Mouse (Mus musculus): ENCODE measurements at regions not wholly inside any gene's neighbourhood (a gene's known extent, or its start where the extent isn't known, plus 50 kb on each side); places are given as distances from the start of the nearest gene placed in this dataset.

DNA sequence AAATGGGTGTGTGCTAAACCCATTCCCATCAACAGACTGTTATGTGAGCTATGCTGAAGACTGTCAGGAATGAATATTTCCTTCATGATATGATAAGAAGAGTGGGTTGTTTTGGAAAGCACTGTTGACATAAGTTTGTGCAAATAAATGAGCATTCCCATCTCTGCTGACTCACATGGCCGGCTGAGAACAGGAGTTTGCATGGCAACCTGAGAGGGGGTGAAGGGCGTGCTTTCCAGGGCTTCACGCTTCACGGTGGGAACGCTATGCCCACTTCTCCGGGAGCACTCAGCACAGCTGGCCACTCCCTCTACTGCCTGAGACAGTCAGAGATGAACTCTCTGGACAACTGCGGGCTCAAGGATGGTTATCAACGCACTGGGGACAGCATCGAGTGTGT, 348.9 kb upstream of the Slc24a5 start:
- no peak for DNase-seq (ENCODE audit: low spot score in 2 of 2)

DNA sequence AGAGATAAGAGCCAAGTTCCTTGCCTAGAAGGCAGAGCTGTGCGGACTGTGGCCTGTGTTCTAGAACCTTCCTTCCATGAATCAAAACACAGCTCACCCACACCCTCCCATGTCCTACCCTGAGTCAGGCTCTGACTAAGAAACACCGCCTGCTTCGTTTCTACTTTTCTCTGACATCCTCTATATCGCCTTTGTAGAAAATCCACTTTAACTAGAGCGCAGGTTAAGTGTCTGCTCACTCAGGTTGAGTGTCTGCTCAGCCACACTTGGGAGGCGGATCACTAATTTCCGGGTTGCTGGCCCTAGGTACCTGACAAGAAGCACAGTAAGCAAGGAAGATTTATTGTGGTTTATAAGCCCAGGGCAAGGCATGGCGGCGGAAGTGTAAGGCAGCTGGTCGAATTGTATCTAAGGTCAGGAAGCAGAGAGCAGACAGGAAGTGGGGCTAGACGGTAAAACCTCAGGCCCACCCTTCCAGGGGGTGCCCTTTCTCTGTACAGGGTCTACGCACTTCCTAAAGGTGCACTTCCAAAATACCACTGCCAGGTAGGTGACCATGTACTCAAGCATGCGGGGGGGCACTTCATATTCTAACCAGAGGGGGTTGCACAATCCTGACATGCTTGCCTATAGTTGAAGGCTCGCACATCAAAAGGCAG, 348.0 kb upstream of the Slc24a5 start:
- DNase-seq (ENCODE audit: low spot score in 2 of 2) = no peak

DNA sequence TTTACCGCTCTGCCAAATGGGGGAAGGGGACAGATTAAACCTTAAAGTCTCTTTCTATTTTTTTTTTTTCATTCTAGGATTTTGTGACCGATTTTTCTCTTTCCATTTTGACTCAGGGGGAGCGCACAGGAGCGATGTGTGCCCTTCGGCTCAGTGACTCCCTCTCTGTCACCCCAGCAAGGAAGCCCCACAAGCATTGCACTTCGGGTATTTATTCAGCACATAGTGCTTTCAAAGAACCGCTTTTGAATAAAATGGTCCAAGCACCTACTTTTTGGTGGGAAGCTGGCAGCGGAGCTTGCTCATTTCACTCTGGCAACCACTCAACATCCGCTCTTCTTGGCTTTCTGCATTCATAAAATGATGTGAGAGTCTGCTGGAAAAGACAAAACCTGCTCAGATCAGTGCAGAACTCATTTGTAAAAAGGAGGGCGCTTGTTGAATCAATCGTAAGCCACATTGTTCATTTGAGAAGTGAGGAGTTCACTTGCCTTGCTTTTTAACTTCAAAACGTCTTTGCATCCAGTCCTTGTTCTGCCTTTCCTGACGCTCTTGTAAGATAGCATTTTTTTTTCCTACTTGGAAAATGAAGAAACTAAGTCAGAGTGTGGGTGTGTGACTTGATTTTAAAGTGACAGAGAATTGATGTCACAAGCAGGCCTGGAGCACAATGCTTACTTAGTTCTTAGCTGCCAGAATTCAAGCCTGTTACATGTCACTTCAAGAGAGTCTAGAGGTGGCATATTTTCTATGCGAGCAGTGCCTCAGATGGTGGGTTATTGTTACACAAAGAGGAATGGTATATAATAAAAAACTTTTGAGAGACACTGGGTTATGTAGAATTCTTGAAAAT, 347.1 kb upstream of the Slc24a5 start:
- no peak for DNase-seq (ENCODE audit: low spot score in 2 of 2)

DNA sequence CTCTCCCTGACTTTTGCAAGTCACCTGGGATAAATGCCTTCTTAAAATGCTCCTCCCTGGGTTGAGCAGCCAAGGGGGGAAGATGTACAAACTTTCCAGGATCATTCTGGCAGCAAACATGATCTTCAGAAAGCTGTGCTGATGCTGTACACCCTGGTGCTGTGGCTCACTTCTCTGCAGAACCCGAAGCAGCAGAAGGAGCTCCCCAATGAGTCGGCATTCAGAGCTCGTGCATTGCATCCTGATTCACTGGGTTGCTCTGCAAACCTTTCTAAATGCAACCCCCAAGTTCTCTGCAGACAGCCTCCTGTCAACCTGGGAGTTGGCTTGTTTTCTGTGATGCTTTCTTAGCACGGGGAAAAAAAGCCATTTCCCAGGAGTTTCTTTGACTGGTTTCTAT, 343.8 kb upstream of the Slc24a5 start:
- DNase-seq (ENCODE audit: low spot score in 2 of 2) = no peak

DNA sequence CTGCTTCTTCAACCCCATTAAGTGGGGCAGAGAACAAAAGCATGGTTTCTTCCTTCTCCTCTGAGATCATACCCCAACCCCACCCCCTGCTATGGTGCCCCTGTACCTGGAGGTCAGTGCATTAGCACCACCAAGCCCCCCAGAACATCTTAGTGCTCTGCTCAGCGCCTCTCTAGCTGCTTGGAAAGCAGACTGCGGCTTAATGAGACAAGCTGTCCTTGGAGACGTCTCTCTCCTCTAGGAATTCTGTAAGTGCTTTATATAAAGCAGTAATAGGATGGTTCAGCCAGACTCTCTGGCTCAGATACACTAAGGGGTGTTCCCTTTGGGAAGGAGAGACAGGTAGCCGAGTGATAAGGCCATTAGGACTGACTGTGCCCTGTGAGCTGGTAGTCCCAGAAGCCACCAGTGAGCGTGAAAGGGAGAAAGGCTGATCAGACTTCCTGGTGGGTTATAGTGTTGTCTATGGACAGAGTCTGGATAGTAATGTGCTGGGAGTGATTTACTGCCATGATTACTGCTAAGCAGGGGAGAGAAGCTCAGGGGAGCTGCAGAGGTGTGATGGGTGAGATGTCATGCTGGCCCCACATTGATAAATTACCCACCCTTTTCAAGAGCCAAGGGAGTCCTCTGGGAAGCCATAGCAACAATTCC, 343.0 kb upstream of the Slc24a5 start:
- DNase-seq (ENCODE audit: low spot score in 2 of 2) = no peak

DNA sequence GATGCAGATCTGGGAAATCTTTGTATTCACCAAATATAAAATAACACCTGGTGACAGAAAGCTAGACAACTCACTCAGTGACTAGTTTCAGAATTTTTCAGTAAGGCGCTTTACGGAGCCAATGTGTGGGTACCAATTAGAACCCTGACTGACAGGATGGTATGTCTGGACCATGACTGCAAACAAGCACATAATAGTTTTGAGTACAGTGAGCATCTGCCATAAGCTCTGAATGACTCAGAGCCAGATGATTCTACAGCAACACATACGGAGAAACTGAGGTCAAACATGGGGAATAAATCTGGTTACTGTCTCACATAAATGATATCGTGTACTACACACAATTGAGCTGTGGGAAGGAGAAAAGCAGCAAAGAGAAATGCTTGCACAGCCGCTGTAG, 339.9 kb upstream of the Slc24a5 start:
- DNase-seq (ENCODE audit: low spot score in 2 of 2) = no peak

DNA sequence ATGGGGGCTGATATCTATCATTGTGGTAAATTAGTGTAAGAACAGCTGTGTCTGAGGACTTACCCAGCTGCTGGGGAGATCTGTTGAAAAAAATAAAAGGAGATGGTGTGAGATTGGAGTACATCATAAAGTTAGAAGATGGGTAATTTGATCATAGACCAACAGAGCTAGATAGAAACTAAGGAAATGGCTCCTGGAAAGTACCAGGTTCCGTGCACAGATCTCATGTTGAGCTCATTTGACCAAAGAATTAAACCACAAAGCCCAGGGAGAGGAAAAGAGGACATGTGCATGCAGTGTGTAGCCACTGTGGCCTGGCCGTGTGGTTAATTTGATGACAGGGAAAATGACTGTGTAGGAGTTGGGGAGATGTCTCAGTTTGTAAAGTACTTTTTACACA, 335.3 kb upstream of the Slc24a5 start:
- DNase-seq (ENCODE audit: low spot score in 2 of 2) = no peak

DNA sequence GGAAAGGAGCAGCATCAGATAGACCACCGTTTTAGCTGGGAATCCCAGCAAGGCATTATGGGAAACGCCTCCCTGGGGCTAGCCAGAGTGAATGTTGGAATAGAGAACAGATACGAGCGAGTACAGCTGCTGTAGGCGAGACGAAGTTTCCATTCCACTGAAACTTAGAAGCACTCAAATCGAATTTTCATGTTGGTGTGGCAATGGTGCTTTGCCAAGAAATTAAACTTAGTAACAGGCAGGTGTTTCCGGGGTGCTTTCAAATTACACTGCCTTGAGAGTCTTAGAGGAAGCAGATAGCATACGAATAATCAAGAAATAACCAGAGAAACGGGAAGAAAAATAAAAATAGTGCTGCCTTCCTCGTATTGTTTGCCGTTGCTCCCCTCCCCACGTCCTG, 327.1 kb upstream of the Slc24a5 start:
- DNase-seq (ENCODE audit: low spot score in 2 of 2) = no peak

DNA sequence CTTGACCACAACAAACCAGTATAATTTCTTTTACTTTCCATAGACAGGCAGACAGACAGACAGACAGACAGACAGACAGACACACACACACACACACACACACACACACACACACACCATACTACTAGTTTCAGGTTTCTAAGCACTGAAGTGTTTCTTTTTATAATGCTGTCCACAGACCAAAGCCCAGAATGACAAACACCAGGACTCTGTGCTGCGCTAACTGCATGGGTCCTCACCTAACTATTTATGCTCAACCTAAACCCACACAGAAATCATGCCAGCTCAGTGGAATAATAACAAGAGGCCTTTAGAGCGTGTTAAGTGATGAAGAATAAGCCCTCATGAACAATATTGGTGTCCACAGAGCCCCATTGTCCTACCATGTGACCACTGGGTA, 325.0 kb upstream of the Slc24a5 start:
- DNase-seq (ENCODE audit: low spot score in 2 of 2) = no peak

DNA sequence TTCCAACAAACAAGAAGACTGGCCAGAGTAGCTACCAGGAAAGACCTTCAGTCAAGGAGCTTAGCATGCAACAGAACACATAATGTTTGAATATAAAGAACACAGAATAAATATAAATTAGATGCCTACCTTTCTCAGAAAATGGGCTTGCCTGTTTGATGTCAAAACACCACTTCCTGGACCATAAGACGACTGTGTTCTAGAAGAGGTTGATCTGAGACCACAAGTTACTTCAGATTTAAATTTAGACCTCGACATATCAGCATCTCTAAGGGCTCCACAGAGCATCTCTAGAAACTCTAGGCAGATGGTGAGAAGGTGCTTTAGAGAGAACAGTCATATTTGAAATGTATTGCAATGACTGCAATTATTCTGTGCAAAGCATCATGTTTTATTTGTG, 322.9 kb upstream of the Slc24a5 start:
- DNase-seq (ENCODE audit: low spot score in 2 of 2) = no peak

DNA sequence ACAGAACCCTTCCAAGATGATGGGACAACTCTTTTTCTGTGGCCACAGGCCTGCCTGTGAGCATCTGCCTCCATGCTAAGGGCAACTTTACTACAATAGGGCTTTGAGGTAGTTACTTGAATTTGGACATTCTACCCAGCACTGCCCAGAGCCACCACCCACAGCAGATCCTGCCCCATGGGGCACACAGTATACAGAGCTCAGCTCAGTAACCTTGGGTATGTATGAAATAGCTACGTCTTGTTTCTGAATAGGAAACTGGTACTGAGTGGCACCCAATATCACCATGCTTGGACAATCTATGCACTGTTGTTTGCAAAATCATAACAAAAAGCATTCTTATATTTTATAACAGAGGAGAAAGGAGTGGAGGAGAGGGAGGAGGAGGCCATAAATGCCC, 320.8 kb upstream of the Slc24a5 start:
- DNase-seq (ENCODE audit: low spot score in 2 of 2) = no peak

DNA sequence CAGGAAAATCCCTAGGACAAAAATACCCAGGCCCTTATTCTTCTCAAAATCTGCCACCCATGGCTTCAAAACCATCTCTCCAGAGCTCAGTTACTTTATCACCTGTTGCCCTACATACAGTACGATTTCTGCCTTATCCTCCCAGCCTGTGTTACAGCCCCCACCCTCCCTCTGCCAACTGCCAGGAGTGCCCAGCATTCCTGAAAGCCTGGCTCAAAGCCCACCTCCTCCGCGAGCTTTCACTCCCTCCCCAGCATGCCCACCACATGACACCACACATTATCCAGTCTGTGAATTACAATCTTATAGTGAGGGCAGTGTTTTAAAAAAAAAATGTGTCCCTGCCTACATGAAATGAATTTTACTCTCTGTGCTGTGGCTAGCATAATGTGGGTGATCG, 320.3 kb upstream of the Slc24a5 start:
- DNase-seq (ENCODE audit: low spot score in 2 of 2) = no peak

DNA sequence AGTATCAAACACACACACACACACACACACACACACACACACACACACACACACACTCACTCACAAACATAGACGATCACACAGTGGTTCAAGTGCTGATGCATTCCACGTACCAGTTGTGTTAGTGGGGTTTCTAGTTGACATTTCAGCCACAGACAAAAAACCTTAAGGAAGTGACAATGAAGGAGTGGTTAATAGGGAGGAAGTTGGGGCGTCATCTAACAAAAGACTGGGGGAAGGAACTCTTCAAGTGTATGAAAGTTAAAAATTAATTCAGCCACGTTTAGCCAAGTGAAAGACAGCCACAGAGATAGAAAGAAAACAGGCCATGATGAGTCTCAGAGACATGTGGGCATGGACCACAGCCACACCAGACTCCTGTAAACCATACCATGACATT, 316.1 kb upstream of the Slc24a5 start:
- no peak for DNase-seq (ENCODE audit: low spot score in 2 of 2)

DNA sequence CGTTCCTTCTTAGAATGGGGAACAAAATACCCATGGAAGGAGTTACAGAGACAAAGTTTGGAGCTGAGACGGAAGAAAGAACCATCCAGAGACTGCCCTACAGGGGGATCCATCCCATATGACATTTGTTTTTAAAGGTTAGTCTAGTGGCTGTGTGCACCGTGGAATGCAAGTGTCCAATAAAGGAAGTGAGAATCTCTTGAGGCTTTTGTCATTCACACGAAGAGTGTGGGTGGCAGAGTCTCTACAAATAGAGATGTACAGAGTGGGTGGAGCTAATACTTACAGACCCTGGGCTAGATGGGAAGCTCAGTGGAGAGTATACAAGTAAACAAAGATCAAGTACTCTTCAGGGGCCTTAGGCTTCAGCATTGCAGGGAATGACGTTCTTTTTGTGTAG, 314.2 kb upstream of the Slc24a5 start:
- no peak for DNase-seq (ENCODE audit: low spot score in 2 of 2)

DNA sequence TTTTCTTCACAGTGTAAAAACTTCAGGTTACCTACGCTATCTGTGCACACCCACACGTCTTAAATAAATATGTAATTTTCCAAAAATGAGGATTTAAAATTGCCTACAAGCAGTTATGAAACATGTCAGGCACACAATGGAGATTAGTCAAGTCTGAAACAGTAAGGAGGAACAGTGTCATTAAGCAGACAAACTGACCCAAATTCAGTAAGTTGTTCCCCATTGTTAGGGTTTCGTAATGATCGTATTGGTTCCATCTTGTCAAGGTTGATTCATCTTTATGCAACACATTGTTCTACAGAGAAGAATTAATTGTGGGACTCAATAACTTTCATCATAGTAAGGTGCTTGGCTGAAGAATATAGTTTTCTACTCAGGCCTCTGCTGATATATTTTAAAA, 312.7 kb upstream of the Slc24a5 start:
- no peak for DNase-seq (ENCODE audit: low spot score in 2 of 2)

DNA sequence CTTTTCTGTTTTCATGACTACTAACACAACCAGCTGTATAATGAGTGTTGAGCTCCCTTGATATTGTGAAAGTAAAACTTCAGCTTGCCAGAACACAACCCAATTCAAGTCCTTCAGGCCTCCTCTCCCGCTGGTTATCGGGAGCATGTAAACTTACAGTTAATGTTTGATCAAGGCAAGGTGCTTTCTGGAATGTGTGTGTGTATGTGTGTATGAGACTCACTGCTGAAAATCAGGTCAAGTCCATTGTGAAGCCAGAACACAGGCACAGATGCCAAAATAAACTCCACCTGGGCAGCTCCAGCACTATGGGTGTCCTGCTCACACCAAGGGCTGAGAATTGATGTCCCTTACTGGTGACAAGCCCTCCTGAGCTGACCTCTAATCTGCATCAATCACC, 308.9 kb upstream of the Slc24a5 start:
- DNase-seq (ENCODE audit: low spot score in 2 of 2) = no peak

DNA sequence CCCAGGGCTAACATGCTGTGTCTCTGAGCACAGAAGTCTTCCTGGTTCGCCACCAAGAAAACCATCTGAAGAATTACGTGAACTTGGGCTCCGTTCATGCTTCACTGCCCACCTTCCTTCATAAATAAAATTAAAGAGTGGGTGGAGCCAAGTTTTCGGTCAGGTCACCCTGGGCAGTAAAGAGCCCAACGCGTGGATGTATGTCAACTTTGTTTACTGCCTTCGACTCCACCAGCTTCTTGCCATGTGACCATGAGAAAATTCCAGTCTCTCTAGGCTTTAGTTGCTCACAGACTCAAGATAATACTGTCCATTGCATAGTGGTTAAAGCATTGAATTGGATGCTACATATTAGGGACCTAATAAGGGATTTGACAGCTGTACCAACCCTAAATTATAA, 304.3 kb upstream of the Slc24a5 start:
- DNase-seq (ENCODE audit: low spot score in 2 of 2) = no peak

DNA sequence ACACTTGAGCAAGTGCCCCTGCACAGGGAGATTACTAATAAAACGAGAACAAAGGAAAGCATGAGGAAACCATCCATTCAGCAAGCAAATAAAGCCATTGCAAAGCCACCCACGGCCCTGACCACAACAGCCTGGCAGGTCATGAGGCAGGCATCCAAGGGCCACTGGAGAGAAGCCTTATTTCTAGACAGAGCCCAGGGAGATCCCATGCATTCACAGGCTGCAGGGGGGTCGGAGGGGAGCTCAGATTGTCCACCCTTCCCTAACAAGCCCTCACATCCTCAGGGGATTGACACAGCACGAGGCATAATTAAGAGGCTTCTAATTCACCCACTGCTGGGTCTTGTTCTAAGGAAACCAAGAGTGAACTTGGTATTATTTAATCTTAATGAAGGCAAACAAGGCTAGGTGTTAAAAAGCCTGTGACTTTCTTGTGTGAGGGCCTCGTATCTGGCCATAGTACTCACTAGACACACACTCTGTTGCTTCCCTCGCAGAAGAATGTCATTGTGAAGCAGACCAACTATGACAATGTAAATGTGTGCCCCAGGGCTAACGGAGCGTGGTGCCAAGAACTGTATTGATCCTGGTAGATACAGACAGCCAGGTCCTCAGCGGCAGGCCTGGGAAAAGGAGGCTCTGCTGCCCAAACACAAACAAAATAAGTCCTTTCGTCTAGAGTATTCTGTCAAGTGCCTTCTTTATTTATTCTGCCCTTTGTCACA, 303.6 kb upstream of the Slc24a5 start:
- DNase-seq (ENCODE audit: low spot score in 2 of 2) = no peak

DNA sequence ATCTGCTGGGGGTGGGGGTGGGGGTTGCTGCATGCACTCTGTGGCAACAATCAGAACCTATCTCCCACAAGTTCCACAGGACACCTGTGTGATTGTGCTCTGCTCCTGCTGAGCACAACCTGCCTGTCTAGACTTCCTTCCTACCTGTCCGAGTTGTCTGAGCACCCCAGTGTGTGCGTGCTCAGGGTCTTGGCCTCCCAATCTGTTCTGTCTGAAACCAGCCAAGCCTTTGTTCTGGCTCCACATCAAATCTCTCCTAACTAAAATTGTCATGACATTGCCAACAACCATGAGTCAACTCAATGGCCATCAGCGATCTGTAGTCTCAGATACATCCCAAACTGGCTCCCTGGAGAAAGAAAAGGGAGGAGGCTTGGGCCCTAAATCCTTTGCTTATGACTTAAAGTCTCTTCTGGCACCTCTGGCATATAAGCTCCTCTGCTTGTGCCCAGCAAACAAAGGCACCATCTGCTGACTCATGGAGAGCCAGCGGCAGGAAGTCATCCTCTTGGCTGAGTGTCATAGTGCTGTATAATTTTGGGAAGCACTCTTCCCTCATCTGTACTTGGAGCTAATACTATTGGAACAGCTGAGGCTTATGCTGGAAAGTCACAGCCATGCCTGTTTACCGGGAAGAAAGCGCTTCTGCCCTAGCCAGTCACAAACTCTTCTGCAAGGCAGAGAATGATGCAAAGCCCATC, 298.5 kb upstream of the Slc24a5 start:
- no peak for DNase-seq (ENCODE audit: low spot score in 2 of 2)

DNA sequence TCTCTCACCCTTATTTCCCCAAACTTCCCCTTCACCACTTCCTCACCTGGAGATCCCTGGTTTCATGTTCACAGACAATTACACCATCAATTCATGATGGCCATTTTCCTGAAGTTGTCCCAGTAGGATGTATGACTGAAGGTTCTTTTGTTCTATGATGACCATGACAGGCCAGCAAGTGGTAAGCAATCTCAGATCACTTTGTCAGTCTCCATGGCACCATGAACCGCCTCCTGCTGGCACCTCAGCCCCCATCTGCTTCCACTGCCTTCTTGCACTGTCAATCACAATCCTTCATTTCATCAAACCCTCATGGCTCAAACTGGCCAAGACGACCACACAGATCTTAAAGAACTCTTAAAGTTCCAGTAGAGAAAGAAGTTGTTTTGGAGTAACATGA, 297.9 kb upstream of the Slc24a5 start:
- no peak for DNase-seq (ENCODE audit: low spot score in 2 of 2)

DNA sequence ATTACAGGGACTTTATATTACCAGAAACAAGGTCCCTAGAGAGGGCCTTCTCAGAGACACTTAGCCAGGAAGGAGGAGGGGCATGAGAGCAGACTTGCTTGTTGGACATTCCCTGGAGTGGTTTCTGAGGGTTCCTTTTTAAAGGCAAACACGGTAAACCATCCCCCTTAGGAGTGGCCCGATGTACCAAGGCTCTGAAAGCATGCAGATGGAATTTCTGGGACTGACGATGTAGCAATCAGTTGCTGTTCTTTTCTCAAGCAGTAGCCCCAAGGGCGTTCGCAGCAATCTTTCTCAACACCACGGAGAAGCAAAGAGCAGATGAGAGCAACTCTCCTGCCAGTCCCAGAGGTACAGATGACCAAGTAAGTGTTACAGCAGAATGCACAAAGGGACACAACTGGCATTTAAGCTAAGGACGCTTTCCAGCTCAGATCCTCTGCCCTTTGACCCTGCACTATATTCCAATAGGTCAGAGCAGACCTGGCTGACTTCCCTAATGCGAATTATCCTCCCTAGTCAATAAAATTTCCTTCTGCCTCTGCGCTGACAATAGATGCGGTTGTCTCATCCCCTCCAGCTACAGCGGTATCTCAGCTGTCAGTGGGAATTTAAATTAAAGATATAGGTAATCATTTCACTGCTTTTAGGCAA, 295.7 kb upstream of the Slc24a5 start:
- DNase-seq (ENCODE audit: low spot score in 2 of 2) = no peak

Measured in spleen, postnatal 4 days (tissue).